Mouse (Mus musculus): ENCODE measurements around the gene Zyx. TPM values are rescaled to one million over a fixed set of nuclear protein-coding genes. Genes with fewer than 3 reads are reported as not detected.

Zyx gene
- 10 to 100 TPM; 48.9 to 51.2 TPM for total RNA-seq (2021)
- long read RNA-seq, experiment 1, transcript Zyx-207 (10 exons, 2,605 nt) = major isoform, 12 of 53 reads
- long read RNA-seq, experiment 1, transcript Zyx-201 (9 exons, 2,301 nt) = minor isoform, 8 of 53 reads
- long read RNA-seq, experiment 1, partial matches to known transcripts = 18 of 53 reads
- long read RNA-seq, experiment 1, other reads (novel, unspliced or antisense) = 14 of 53 reads
- long read RNA-seq, experiment 2, transcript Zyx-207 (10 exons, 2,605 nt) = major isoform, 10 of 37 reads
- long read RNA-seq, experiment 2, partial matches to known transcripts = 20 of 37 reads
- long read RNA-seq, experiment 2, other reads (novel, unspliced or antisense) = 5 of 37 reads

- DNase-seq (ENCODE audit: low spot score in 2 of 2) = peak; percentile 70 to 79
Observed at GRCm38 (mm10) chr6:42349426-42350020, at the start of gene Zyx. TSS of gene Zyx (plus strand) at chr6:42349630.

- DNase-seq (ENCODE audit: low spot score in 2 of 2) = no peak
Observed at GRCm38 (mm10) chr6:42309816-42310378, 39.5 kb upstream of the Zyx start.

- DNase-seq (ENCODE audit: low spot score in 2 of 2) = no peak
Observed at GRCm38 (mm10) chr6:42310427-42311053, 38.9 kb upstream of the Zyx start.

GRCm38 (mm10) chr6:42318293-42318692 is 31.1 kb upstream of the Zyx start:
- DNase-seq (ENCODE audit: low spot score in 2 of 2) = no peak

GRCm38 (mm10) chr6:42323371-42324066 is 25.9 kb upstream of the Zyx start:
- no peak for DNase-seq (ENCODE audit: low spot score in 2 of 2)

GRCm38 (mm10) chr6:42324067-42324481 is 25.4 kb upstream of the Zyx start:
- DNase-seq (ENCODE audit: low spot score in 2 of 2) = no peak

- DNase-seq (ENCODE audit: low spot score in 2 of 2) = peak; percentile 68 to 80
Observed at GRCm38 (mm10) chr6:42324482-42325267, 24.8 kb upstream of the Zyx start, which contains the start of gene Fam131b. TSS of gene Fam131b (minus strand) at chr6:42324643.

GRCm38 (mm10) chr6:42325268-42325609 is 24.2 kb upstream of the Zyx start:
- peak; percentile 84 to 93 for DNase-seq (ENCODE audit: low spot score in 2 of 2)

GRCm38 (mm10) chr6:42326509-42326908 is 22.9 kb upstream of the Zyx start:
- DNase-seq (ENCODE audit: low spot score in 2 of 2) = no peak

- no peak for DNase-seq (ENCODE audit: low spot score in 2 of 2)
Observed at GRCm38 (mm10) chr6:42328757-42329156, 20.7 kb upstream of the Zyx start.

- no peak for DNase-seq (ENCODE audit: low spot score in 2 of 2)
Observed at GRCm38 (mm10) chr6:42330216-42330615, 19.2 kb upstream of the Zyx start.

- DNase-seq (ENCODE audit: low spot score in 2 of 2) = no peak
Observed at GRCm38 (mm10) chr6:42330946-42331345, 18.5 kb upstream of the Zyx start.

- DNase-seq (ENCODE audit: low spot score in 2 of 2) = no peak
Observed at GRCm38 (mm10) chr6:42339189-42339588, 10.2 kb upstream of the Zyx start.

- DNase-seq (ENCODE audit: low spot score in 2 of 2) = peak in 1 of 2 experiments; percentile 38
Observed at GRCm38 (mm10) chr6:42339981-42340380, 9.4 kb upstream of the Zyx start.

GRCm38 (mm10) chr6:42342171-42342570 is 7.3 kb upstream of the Zyx start:
- DNase-seq (ENCODE audit: low spot score in 2 of 2) = no peak

GRCm38 (mm10) chr6:42343361-42344120 is 5.9 kb upstream of the Zyx start:
- no peak for DNase-seq (ENCODE audit: low spot score in 2 of 2)

- DNase-seq (ENCODE audit: low spot score in 2 of 2) = no peak
Observed at GRCm38 (mm10) chr6:42344255-42344654, 5.2 kb upstream of the Zyx start.

GRCm38 (mm10) chr6:42348281-42349005 is 987 bp upstream of the Zyx start:
- no peak for DNase-seq (ENCODE audit: low spot score in 2 of 2)

- DNase-seq (ENCODE audit: low spot score in 2 of 2) = peak; percentile 66 to 74
Observed at GRCm38 (mm10) chr6:42349006-42349425, 414 bp upstream of the Zyx start.
